Mouse (Mus musculus) left cerebral cortex, adult 2 months (tissue): ENCODE data around the gene Car12. TPM values are rescaled to one million over a fixed set of nuclear protein-coding genes. Genes with fewer than 3 reads are reported as not detected.
A peak's percentile ranks its signal among the peaks of the same experiment; 100 is the strongest.

Experiments used
- DNase-seq, 2 experiments: peaks; one replicate each; pipeline ENCODE4 v3.0.0; 2021 to 2022; ENCODE audit warnings: low spot score in 2 of 2, mixed read lengths in 1 of 2; ENCODE audit errors: extremely low spot score in 1 of 2
- H3K27ac ChIP-seq: fragments of 200-600 bp; 2 replicates; pipeline ENCODE4 v1.8.1; 2022
- H3K4me3 ChIP-seq: fragments of 200-600 bp; 2 replicates; pipeline ENCODE4 v1.8.1; 2022
- CTCF ChIP-seq: fragments of 200-600 bp; IDR thresholded peaks from 2 replicates; pipeline ENCODE4 v1.8.1; 2022; ENCODE audit warnings: antibody characterized with exemption, mild to moderate bottlenecking, moderate library complexity
- intact Hi-C: fragments of 180-260 bp; cut with DNase I; formaldehyde crosslinking; loops from one replicate; pipeline ENCODE4 v1.15.1; 2025
- total RNA-seq, 2 experiments: library from RNA; stranded (reverse); gene quantifications; 2 replicates each; pipeline ENCODE4 v1.2.3; 2021

Car12 gene
- total RNA-seq, 2 experiments from 2014 or later = 17.4 to 19.2 TPM

- peak overlapping the region; percentile 5; the same call in 1 of the 2 replicates for H3K27ac ChIP-seq
- intact Hi-C loops = no loop called here
- no peak for TF ChIP-seq CTCF
- H3K4me3 ChIP-seq = no peak overlapping the region
- no peak for DNase-seq
These were observed 25.8 kb upstream of the Car12 start for GRCm38 (mm10) chr9:66687713-66688112.

- H3K4me3 ChIP-seq = no peak overlapping the region
- DNase-seq = no peak
- H3K27ac ChIP-seq = no peak overlapping the region
- intact Hi-C loops = no loop called here
- peak; percentile 16; the same call in 1 of the 2 replicates for TF ChIP-seq CTCF
These were observed 21.7 kb upstream of the Car12 start for GRCm38 (mm10) chr9:66691683-66692305.

- no peak for DNase-seq
- intact Hi-C loops = no loop called here
- peak; percentile 11 for TF ChIP-seq CTCF
- Histone ChIP-seq H3K4me3 (no peak overlapping the region), H3K27ac (no peak overlapping the region)
These were observed 15.9 kb upstream of the Car12 start for GRCm38 (mm10) chr9:66697355-66698140.

GRCm38 (mm10) chr9:66699748-66700147, 13.7 kb upstream of the Car12 start:
- Histone ChIP-seq H3K4me3 (no peak overlapping the region), H3K27ac (no peak overlapping the region)
- TF ChIP-seq CTCF = no peak
- intact Hi-C loops = no loop called here
- DNase-seq = no peak

- Histone ChIP-seq H3K27ac (no peak overlapping the region), H3K4me3 (no peak overlapping the region)
- DNase-seq = no peak
- no peak for TF ChIP-seq CTCF
- intact Hi-C loops = no loop called here
These were observed 10.5 kb upstream of the Car12 start for GRCm38 (mm10) chr9:66703002-66703401.

- intact Hi-C loops = loop anchor here (5.0 kb wide), 2 partner anchors 58 to 67 kb away; no protein-coding TSS in a partner anchor
These were observed 8.1 kb upstream of the Car12 start for GRCm38 (mm10) chr9:66705354-66705753.

GRCm38 (mm10) chr9:66705766-66706165, 7.7 kb upstream of the Car12 start:
- Histone ChIP-seq H3K27ac (no peak overlapping the region), H3K4me3 (no peak overlapping the region)
- DNase-seq = peak; percentile 62 to 79
- peak; percentile 75 for TF ChIP-seq CTCF
- intact Hi-C loops = loop anchor here (2.0 to 5.0 kb wide), 3 partner anchors 58 to 81 kb away; no protein-coding TSS in a partner anchor

More at GRCm38 (mm10) chr9:66705354-66705753, 8.1 kb upstream of the Car12 start:
- no peak for DNase-seq
- no peak overlapping the region for H3K4me3 ChIP-seq
- no peak overlapping the region for H3K27ac ChIP-seq
- TF ChIP-seq CTCF = no peak

GRCm38 (mm10) chr9:66708054-66708772, 5.3 kb upstream of the Car12 start:
- Histone ChIP-seq H3K4me3 (no peak overlapping the region), H3K27ac (no peak overlapping the region)
- intact Hi-C loops = loop anchor here (5.0 kb wide), 2 partner anchors 61 to 64 kb away; no protein-coding TSS in a partner anchor
- no peak for DNase-seq
- TF ChIP-seq CTCF = no peak

- intact Hi-C loops = loop anchor here (5.0 kb wide), 2 partner anchors 62 to 63 kb away; no protein-coding TSS in a partner anchor
- no peak for DNase-seq
- TF ChIP-seq CTCF = no peak
- H3K4me3 ChIP-seq = no peak overlapping the region
- H3K27ac ChIP-seq = no peak overlapping the region
These were observed 4.5 kb upstream of the Car12 start for GRCm38 (mm10) chr9:66708816-66709555.

- TF ChIP-seq CTCF = no peak
- DNase-seq = no peak
- H3K4me3 ChIP-seq = no peak overlapping the region
- intact Hi-C loops = no loop called here
- H3K27ac ChIP-seq = no peak overlapping the region
These were observed 2.9 kb upstream of the Car12 start for GRCm38 (mm10) chr9:66710626-66711025.

GRCm38 (mm10) chr9:66714022-66714515, 583 bp downstream of the Car12 start:
- Histone ChIP-seq H3K4me3 (peak overlapping the region; percentile 46), H3K27ac (no peak overlapping the region)
- intact Hi-C loops = no loop called here
- TF ChIP-seq CTCF = no peak
- no peak for DNase-seq
